Mouse (Mus musculus): ENCODE measurements around the gene Yae1d1. TPM values are rescaled to one million over a fixed set of nuclear protein-coding genes. Genes with fewer than 3 reads are reported as not detected.
"Not testable (repeated sequence)": the region's sequence is repeated elsewhere in the genome, so short reads cannot be mapped to it uniquely, and the experiment has no call there.

The Yae1d1 gene
- polyA plus RNA-seq, 1 experiment from 2014 or later: 26.5 TPM

- Histone ChIP-seq H3K4me3 (ENCODE audit: inconsistent target) (no peak overlapping the region), H3K27ac (no peak overlapping the region), H3K79me2 (ENCODE audit: inconsistent target) (no peaks in the 10 kb centered on the region), H3K36me3 (ENCODE audit: inconsistent target) (no peaks in the 10 kb centered on the region)
- 53% methylated on average over 1 of the region's 1 CpGs for WGBS (ENCODE audit: missing documents)
These were observed 38.9 kb downstream of the Yae1d1 start for GRCm38 (mm10) chr13:17954282-17954681.

GRCm38 (mm10) chr13:17950581-17950980 lies 42.6 kb downstream of the Yae1d1 start:
- H3K27ac ChIP-seq; H3K36me3 ChIP-seq (ENCODE audit: inconsistent target); H3K79me2 ChIP-seq (ENCODE audit: inconsistent target); H3K4me3 ChIP-seq (ENCODE audit: inconsistent target): not testable (repeated sequence)
- 88% methylated on average over 8 of the region's 8 CpGs for WGBS (ENCODE audit: missing documents)

GRCm38 (mm10) chr13:17949555-17949954 lies 43.6 kb downstream of the Yae1d1 start:
- Histone ChIP-seq H3K36me3 (ENCODE audit: inconsistent target) (no peaks in the 10 kb centered on the region), H3K79me2 (ENCODE audit: inconsistent target) (no peaks in the 10 kb centered on the region), H3K27ac (no peak overlapping the region), H3K4me3 (ENCODE audit: inconsistent target) (no peak overlapping the region)
- WGBS (ENCODE audit: missing documents): 75% methylated on average over 18 of the region's 18 CpGs

DNA sequence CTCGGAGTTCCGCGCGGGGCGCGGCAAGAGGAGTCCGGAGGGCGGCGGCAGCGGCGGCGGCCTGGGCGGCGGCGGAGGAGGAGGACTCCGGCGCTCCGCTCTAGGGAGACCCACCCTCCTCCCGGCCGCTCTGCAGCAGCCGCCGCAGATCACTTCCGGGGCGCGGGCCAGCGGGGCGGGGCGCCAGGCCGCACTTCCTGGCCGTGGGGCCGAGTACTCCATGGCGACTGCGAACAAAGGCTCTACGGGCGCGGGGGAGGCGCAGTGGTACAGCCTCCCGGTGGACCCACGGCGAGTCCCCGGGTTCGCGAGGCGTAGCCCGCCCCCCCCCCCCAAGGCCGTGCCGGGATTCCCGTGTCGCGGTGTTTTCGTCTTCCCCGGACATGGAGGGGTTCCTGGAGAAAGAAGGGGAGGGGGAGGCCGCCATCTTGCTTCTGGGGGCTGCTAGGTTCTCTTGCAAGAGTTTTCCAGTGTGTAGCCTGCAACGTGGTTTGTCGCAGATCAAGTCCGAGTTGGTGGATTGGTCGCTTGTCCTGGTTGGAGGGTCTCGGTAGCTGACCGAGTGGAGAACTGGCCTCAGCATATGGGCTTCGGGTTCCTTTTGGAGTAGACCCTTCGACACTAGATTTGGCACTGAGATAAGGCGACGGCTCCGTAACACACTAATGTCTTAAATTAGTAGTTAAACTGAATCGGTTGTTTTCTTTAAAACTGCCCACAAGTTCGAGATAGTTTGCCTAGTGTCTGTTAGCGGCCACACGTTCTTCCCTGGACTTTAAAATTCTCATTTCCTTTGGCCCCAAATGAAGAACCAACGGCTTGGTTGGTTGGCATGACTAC lies 48.9 kb downstream of the Yae1d1 start, which contains the start of gene Rala:
Rala (minus strand) TSS at position 162 of the 840 bp plus-strand sequence.
- peak within 1 kb of the TSS; percentile 56 for H3K27ac ChIP-seq
- peaks cover 42% of the 10 kb centered on the region for H3K79me2 ChIP-seq (ENCODE audit: inconsistent target)
- peak within 1 kb of the TSS; percentile 72 for H3K4me3 ChIP-seq (ENCODE audit: inconsistent target)
- no peaks in the 10 kb centered on the region for H3K36me3 ChIP-seq (ENCODE audit: inconsistent target)
- WGBS (ENCODE audit: missing documents): 18% methylated on average over 32 of the region's 69 CpGs

- WGBS (ENCODE audit: missing documents): under 1% methylated on average over 58 of the region's 70 CpGs
- 0 out of 2 replicates have a peak overlapping the region, but pooled peaks have one; percentile 10 for H3K27ac ChIP-seq
These were observed 49.7 kb downstream of the Yae1d1 start for GRCm38 (mm10) chr13:17943306-17944077.

DNA sequence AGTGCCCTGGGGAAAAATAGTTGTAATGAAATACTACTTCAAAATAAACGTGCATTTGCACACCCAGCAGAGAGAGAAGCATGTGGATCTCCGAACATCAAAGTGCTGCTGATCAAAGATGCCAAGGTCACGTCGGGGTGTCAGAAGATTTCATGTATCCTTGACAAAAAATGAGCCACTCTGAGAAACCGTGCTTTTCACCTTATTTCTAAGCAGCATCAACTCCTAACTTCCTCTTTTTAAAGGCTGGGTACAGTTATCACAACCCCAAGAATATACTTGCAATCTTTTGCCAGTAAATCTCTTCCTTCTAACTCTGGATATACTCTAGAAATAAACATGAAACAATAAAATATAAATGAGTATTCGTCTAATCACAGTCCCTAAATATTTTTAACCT lies 50.8 kb downstream of the Yae1d1 start:
- H3K36me3 ChIP-seq (ENCODE audit: inconsistent target): no peaks in the 10 kb centered on the region
- H3K27ac ChIP-seq: no peak overlapping the region
- H3K4me3 ChIP-seq (ENCODE audit: inconsistent target): no peak overlapping the region
- WGBS (ENCODE audit: missing documents): 47% methylated on average over 6 of the region's 6 CpGs
- H3K79me2 ChIP-seq (ENCODE audit: inconsistent target): peaks cover 54% of the 10 kb centered on the region

More at GRCm38 (mm10) chr13:17943306-17944077, 49.7 kb downstream of the Yae1d1 start:
- H3K4me3 ChIP-seq (ENCODE audit: inconsistent target): peak overlapping the region; percentile 72
- H3K79me2 ChIP-seq (ENCODE audit: inconsistent target): peaks cover 50% of the 10 kb centered on the region
- no peaks in the 10 kb centered on the region for H3K36me3 ChIP-seq (ENCODE audit: inconsistent target)

Other genes starting within 250 kb of the Yae1d1 start
- gene Cdk13, start 188.3 kb downstream of the Yae1d1 start, polyA plus RNA-seq (2018): 23.1 to 34.6 TPM (median 26.1 TPM) in 3 replicates
- gene Rala, start 49.1 kb downstream of the Yae1d1 start, polyA plus RNA-seq (2018): 36.3 to 69.1 TPM (median 40.8 TPM) in 3 replicates